19 mouse cellular contexts compared by ENCODE assay signal in the genomic region with DNA sequence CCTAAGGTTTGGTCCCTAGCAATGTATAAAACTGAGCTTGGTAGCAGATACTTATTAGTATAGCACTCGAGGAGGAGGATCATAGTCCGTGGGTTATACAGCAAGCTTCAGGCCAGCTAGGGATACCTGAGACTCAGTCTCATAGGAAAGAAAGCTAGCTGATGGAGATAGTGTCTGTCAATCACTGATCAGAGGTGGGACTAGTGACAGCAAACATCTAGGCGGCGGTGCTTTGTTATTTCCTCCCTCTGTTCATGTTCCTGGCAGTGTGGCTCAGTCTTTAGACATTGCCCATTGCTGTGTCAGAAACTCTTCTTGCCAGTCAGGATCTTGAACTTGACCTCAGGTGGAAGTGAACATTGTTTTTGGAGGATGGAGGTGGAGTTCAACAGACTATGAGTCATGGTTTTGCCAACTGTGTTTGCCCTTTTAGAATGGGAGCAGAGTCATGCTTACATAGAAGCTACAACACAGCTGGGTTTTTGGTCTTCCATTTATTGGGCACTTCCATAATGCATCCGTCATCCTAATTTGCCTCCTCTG.
"Had no signal": no experiment of that assay in that cellular context is flagged by ENCODE, and none has a peak within 500 bp of the region (broad histone marks: within the 10 kb centered on the region; RNA-seq: fewer than 3 reads in every experiment).

No protein-coding gene starts in this region.

- DNase-seq: kidney, adult 8-10 months; kidney, postnatal 10 days; kidney, postnatal 36 days; liver; lung, adult 2 months; lung, postnatal 14 days; lung, postnatal 4 days; retina, postnatal 1 day; thymus, adult 18-20 months; thymus, postnatal 36 days had no signal

- H3K4me3 ChIP-seq: kidney, embryonic 15.5 days; limb, embryonic 10.5 days; limb, embryonic 13.5 days; liver, embryonic 15.5 days; midbrain, embryonic 10.5 days; midbrain, embryonic 13.5 days; myocyte; neural tube, embryonic 13.5 days had no signal

- H3K9ac ChIP-seq: kidney, embryonic 15.5 days; limb, embryonic 13.5 days; liver, embryonic 15.5 days; midbrain, embryonic 13.5 days; neural tube, embryonic 13.5 days had no signal

- H3K4me1 ChIP-seq: kidney, embryonic 15.5 days; limb, embryonic 10.5 days; limb, embryonic 13.5 days; midbrain, embryonic 10.5 days; midbrain, embryonic 13.5 days; neural tube, embryonic 13.5 days had no signal

- H3K36me3 ChIP-seq: limb, embryonic 10.5 days; limb, embryonic 13.5 days; midbrain, embryonic 10.5 days; midbrain, embryonic 13.5 days; neural tube, embryonic 13.5 days had no signal

- H3K27me3 ChIP-seq: kidney, embryonic 15.5 days; limb, embryonic 13.5 days; liver, embryonic 15.5 days; midbrain, embryonic 13.5 days; neural tube, embryonic 13.5 days had no signal

- H3K9me3 ChIP-seq: kidney, embryonic 15.5 days; limb, embryonic 10.5 days; limb, embryonic 13.5 days; liver, embryonic 15.5 days; midbrain, embryonic 10.5 days; midbrain, embryonic 13.5 days; neural tube, embryonic 13.5 days had no signal

- H3K27ac ChIP-seq: kidney, embryonic 15.5 days; limb, embryonic 10.5 days; limb, embryonic 13.5 days; liver, embryonic 15.5 days; midbrain, embryonic 10.5 days; midbrain, embryonic 13.5 days; neural tube, embryonic 13.5 days had no signal

- ATAC-seq: midbrain, embryonic 13.5 days; midbrain, embryonic 16.5 days had no signal

- H3K4me2 ChIP-seq: kidney, embryonic 15.5 days; limb, embryonic 13.5 days; liver, embryonic 15.5 days; midbrain, embryonic 13.5 days; neural tube, embryonic 13.5 days had no signal
